Mouse (Mus musculus) ES-CJ7 (cell line): Measurements from ENCODE around the gene Anapc2.
A peak's percentile ranks its signal among the peaks of the same experiment; 100 is the strongest.

Experiments used
- DNase-seq: peaks from one replicate; pipeline ENCODE4 v3.0.0; 2011; ENCODE audit warnings: low read depth, low spot score

Anapc2 gene

DNA sequence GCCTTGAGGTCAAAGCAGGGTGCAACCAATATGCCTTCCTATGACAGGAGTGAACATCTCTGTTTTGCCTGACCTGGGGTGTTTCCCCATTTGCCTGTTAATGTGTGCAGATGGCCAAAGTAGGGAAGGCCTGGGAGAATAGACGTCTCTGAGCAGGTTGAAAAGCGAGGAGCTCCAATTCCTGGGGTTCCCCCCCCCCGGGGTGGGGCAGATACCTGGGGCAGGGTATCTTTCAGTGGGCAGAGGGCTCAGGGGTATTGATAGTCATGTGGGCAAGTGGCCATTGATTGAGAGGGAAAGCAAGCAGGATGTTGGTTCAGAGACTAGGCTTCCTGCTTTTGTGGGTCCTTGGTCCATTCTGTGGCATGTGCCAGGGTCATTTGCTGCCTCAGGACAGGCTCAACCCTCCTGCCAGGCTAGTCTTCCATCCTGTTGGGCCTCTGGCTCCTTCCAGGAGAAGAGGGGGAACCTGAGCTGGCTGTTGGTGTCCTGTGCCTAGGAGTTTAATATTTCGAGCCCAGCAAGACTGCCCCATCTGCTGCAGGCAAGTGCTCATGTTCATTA, 4.5 kb upstream of the Anapc2 start:
- DNase-seq: no peak

- no peak for DNase-seq
These were observed 237 bp downstream of the Anapc2 start for GRCm38 (mm10) chr2:25272515-25272914.

- no peak for DNase-seq
These were observed 732 bp downstream of the Anapc2 start for GRCm38 (mm10) chr2:25273010-25273409.

DNA sequence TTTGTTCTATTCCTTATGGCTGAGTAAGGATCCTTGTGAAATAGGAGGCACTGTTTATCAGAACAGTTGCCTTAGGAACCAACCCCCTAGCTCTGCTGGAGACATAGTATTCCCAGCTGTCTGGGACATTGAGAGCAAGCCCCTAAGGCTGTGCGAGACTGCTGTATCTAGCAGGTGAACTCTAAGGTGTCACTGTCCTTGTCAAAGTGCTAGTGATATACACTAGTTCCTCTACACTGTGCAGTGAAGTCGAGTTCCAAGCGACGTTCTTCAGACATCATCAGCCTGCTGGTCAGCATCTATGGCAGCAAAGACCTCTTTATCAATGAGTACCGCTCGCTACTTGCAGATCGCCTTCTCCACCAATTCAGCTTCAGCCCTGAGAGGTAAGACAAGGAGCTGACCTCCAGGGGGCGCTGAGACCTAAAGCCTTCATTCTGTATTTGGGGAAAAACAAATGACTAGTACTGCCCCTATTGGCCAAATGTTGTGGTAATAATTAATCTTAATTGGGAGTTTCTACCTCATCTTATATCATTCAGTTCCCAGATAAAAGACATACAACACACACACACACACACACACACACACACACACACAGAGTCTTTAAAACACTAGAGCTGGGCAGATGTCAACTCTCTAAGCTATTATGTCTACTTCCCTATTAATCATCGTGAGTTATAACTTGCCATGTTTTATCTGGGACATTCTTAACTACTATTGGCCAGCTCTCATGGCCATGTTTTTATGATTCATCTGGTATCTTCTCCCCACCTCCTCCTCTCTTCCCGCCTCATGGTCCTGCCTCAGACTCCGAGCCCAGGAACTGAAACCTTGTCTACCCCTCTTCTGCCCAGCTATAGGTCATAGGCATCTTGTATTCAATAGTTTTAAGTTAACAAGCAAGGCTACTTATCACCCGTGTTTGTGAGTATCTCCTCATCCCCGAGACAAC, 6.9 kb downstream of the Anapc2 start:
- peak; percentile 93 for DNase-seq

DNA sequence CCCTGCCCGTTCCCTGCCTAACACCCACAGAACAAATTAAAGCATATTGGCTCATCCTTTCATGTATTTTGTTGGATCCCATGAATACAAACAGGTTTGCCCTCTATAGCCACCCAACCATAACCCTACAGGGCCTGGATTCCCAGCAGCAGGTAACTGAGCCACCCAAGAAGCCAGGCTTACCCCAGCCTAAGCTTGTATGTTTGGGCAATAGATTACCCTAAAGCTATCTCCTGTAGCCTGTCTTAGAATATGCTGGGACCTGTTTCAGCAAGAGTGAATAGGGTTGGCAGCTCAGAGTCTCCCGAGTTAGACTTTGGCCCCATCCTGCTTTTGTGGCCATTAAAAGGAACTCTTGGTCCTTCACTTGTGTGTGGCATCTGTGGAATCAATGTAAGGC, 13.3 kb downstream of the Anapc2 start:
- DNase-seq: no peak

- DNase-seq: no peak
These were observed 14.0 kb downstream of the Anapc2 start for GRCm38 (mm10) chr2:25286314-25286713.

- no peak for DNase-seq
These were observed 14.8 kb downstream of the Anapc2 start for GRCm38 (mm10) chr2:25286837-25287636.

GRCm38 (mm10) chr2:25287927-25288649, 15.8 kb downstream of the Anapc2 start, which contains the start of gene Tmem210:
Gene Tmem210, plus strand, starts transcription at chr2:25288145.
- no peak for DNase-seq

- no peak for DNase-seq
These were observed 16.6 kb downstream of the Anapc2 start for GRCm38 (mm10) chr2:25288734-25289345.

DNA sequence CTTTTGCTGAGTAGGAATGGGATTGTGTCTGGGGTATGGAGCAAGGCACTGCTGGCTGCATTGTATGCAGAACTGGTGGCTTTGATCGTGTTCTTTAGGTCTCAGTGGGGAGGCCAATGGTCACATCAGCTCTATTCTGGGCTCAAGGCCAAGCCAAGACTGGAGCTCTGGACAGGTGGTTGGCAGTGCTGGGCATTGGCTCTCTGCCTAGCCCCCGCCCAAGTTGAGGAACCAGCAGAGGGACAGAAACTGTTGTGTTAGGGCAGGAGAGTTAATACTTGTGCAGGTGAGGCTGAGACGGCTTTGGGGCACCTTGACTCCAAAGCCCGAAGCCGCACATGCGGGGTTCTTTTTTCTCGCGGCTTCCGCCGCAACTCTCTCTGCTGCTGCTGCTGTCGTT, 17.4 kb downstream of the Anapc2 start, which contains the start of gene Lrrc26:
Gene Lrrc26 (plus strand): TSS at position 265 of the 400 bp plus-strand sequence.
- no peak for DNase-seq

- peak; percentile 44 for DNase-seq
These were observed 18.0 kb downstream of the Anapc2 start for GRCm38 (mm10) chr2:25290101-25290815.

DNA sequence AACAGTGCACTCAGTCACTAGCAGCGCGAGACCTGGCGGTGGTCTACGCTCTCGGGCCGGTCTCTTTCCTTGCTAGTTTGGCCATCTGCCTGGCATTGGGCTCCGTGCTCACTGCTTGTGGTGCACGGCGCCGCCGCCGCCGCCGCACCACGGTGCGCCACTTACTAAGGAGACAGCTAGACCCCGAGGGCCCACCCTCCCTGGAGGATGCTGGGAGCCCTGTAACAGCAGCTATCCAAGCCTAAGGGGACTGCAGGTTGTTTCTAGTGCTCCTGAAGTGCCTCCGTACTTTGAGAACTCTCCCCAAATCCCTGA, 18.5 kb downstream of the Anapc2 start:
- DNase-seq: peak; percentile 35

GRCm38 (mm10) chr2:25291184-25292053, 19.1 kb downstream of the Anapc2 start:
- DNase-seq: no peak

GRCm38 (mm10) chr2:25292054-25292544, 19.8 kb downstream of the Anapc2 start:
- DNase-seq: no peak

- DNase-seq: peak; percentile 80
These were observed 20.6 kb downstream of the Anapc2 start for GRCm38 (mm10) chr2:25292856-25293255.

DNA sequence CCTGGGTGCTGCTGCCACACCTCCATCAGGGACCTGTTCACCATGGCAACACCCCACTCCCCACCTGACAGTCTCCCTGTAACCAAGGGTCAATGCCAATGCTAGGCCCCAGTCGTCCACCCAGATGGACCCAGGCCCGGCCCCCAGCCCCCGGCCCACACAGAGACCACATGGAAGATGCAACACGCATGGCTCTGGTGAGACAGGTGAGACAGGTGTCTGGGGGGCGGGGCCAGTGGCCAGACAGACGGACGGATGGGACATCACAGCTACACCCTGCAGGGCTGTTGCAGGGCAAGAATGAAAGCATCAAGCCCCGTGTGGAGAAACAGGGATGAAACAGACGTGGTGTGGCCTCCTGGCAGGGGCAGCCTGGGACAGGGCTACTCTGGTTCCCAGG, 21.4 kb downstream of the Anapc2 start:
- no peak for DNase-seq

DNA sequence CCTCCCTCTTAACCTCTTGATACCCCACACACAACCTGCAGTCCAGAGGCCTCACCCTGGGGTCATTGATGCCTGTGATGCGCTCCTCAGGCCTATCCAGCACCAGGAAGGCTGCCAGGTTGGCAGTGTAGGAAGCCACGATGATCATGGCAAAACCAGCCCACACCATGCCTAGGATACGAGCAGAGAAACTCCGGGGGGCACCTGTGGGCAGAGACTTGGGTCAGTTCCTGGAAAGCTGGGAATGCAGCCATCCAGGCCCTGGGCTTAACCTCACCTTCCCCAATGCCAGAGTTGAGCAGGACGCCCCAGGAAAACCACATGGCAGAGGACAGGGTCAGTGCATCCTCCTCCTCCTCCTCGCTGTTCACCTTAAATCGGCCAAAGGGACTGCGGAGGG, 24.8 kb downstream of the Anapc2 start:
- DNase-seq: no peak

GRCm38 (mm10) chr2:25298046-25298445, 25.8 kb downstream of the Anapc2 start:
- DNase-seq: no peak

- DNase-seq: no peak
These were observed 31.2 kb downstream of the Anapc2 start for GRCm38 (mm10) chr2:25303452-25303851.
